Mouse (Mus musculus): ENCODE data around the gene Setmar. TPM values are rescaled to one million over a fixed set of nuclear protein-coding genes. Genes with fewer than 3 reads are reported as not detected.
A peak's percentile ranks its signal among the peaks of the same experiment; 100 is the strongest.

Setmar gene
- total and polyA plus RNA-seq, 2 experiments, result 1.3 to 4.1 TPM

- Histone ChIP-seq H3K9ac (ENCODE audit: low read depth, low read length) (no peak overlapping the region), H3K36me3 (ENCODE audit: control insufficient read depth, insufficient read depth, low read length) (peaks cover 1% of the 10 kb centered on the region; the same call in 1 of the 2 replicates), H3K4me1 (ENCODE audit: control insufficient read depth, insufficient read depth, low read length) (no peaks in the 10 kb centered on the region), H3K79me2 (ENCODE audit: control insufficient read depth, insufficient read depth, low read length) (no peaks in the 10 kb centered on the region; the same call in 1 of the 2 replicates), H3K27me3 (ENCODE audit: control insufficient read depth, insufficient read depth, low read length) (no peaks in the 10 kb centered on the region), H3K27ac (replicated peaks; ENCODE audit: insufficient read depth, low read depth, low read length) (no peak overlapping the region), H3K4me3 (ENCODE audit: insufficient read depth, low read depth, low read length) (no peak overlapping the region)
- WGBS, result 96% methylated on average over 6 of the region's 6 CpGs
- TF ChIP-seq POLR2A (IDR thresholded peaks at IDR 0.05; ENCODE audit: extremely low read depth, insufficient read depth, low read length) (no peak), CTCF (IDR thresholded peaks at IDR 0.05; ENCODE audit: low read depth, low read length) (no peak)
- DNase-seq (ENCODE audit: extremely low read depth, low read depth, low spot score), result no peak
Measured at GRCm38 (mm10) chr6:108117881-108118280, 53.0 kb downstream of the Setmar start.

GRCm38 (mm10) chr6:108125474-108125873 is 60.6 kb downstream of the Setmar start:
- Histone ChIP-seq H3K9ac (ENCODE audit: low read depth, low read length) (no peak overlapping the region), H3K4me3 (ENCODE audit: insufficient read depth, low read depth, low read length) (no peak overlapping the region), H3K79me2 (ENCODE audit: control insufficient read depth, insufficient read depth, low read length) (no peaks in the 10 kb centered on the region), H3K27me3 (ENCODE audit: control insufficient read depth, insufficient read depth, low read length) (no peaks in the 10 kb centered on the region), H3K27ac (replicated peaks; ENCODE audit: insufficient read depth, low read depth, low read length) (no peak overlapping the region), H3K4me1 (ENCODE audit: control insufficient read depth, insufficient read depth, low read length) (no peaks in the 10 kb centered on the region), H3K36me3 (ENCODE audit: control insufficient read depth, insufficient read depth, low read length) (no peaks in the 10 kb centered on the region)
- TF ChIP-seq CTCF (IDR thresholded peaks at IDR 0.05; ENCODE audit: low read depth, low read length), result no peak
- DNase-seq (ENCODE audit: extremely low read depth, low read depth, low spot score), result no peak
- 100% methylated on average over 1 of the region's 1 CpGs for WGBS

- DNase-seq (ENCODE audit: extremely low read depth, low read depth, low spot score), result peak; percentile 62
- no peak for TF ChIP-seq CTCF (IDR thresholded peaks at IDR 0.05; ENCODE audit: low read depth, low read length)
- no peak for TF ChIP-seq POLR2A (IDR thresholded peaks at IDR 0.05; ENCODE audit: extremely low read depth, insufficient read depth, low read length)
- Histone ChIP-seq H3K27ac (replicated peaks; ENCODE audit: insufficient read depth, low read depth, low read length) (no peak overlapping the region), H3K36me3 (ENCODE audit: control insufficient read depth, insufficient read depth, low read length) (no peaks in the 10 kb centered on the region), H3K9ac (ENCODE audit: low read depth, low read length) (no peak overlapping the region), H3K4me3 (ENCODE audit: insufficient read depth, low read depth, low read length) (no peak overlapping the region), H3K79me2 (ENCODE audit: control insufficient read depth, insufficient read depth, low read length) (no peaks in the 10 kb centered on the region), H3K4me1 (ENCODE audit: control insufficient read depth, insufficient read depth, low read length) (no peaks in the 10 kb centered on the region), H3K27me3 (ENCODE audit: control insufficient read depth, insufficient read depth, low read length) (no peaks in the 10 kb centered on the region)
- 69% methylated on average over 3 of the region's 3 CpGs for WGBS
Measured at GRCm38 (mm10) chr6:108126631-108127030, 61.8 kb downstream of the Setmar start.

Other genes with a start within 250 kb of the Setmar start
- 23.3 and 23.6 TPM in 2 replicates for gene Sumf1, start 120.5 kb downstream of the Setmar start, total RNA-seq (2014; rRNA removed)
- 20.5 and 23.8 TPM in 2 replicates for gene Sumf1, start 120.5 kb downstream of the Setmar start, polyA plus RNA-seq (2012; rRNA removed)
- gene Itpr1, start 148.1 kb downstream of the Setmar start, total RNA-seq (2014; rRNA removed), result 55.0 and 56.6 TPM in 2 replicates
- 6.9 and 9.2 TPM in 2 replicates for gene Itpr1, start 148.1 kb downstream of the Setmar start, polyA plus RNA-seq (2012; rRNA removed)